Mouse (Mus musculus): ENCODE data around the gene Ncapg. TPM values are rescaled to one million over a fixed set of nuclear protein-coding genes. Genes with fewer than 3 reads are reported as not detected.

Gene Ncapg
- polyA plus RNA-seq, 1 experiment = 38.4 TPM

DNA sequence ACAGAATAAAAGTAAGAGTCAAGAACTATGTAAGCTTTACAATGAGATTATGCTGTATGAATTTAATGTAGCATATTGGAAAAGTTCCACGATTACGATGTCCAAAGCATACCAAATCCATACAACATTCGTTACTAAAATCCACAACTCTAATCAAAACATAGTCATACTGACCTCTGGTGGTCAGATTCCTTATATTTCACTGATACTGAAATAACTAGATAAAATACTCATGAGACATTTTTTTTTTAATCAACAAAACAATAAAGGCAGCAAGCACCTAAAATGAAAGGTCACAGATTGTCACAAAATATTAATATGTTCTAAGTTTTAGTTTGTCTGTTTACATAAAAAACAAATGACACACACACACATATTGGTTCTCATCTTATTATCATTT is 1.4 kb upstream of the Ncapg start:
- Histone ChIP-seq H3K27ac (ENCODE audit: insufficient read depth, low read length) (no peak overlapping the region), H3K4me3 (ENCODE audit: insufficient read depth, low read length) (peak overlapping the region; percentile 88; the same call in 1 of the 2 replicates), H3K4me1 (ENCODE audit: control insufficient read depth, insufficient read depth, low read length) (no peaks in the 10 kb centered on the region)
- TF ChIP-seq CTCF (IDR thresholded peaks at IDR 0.05; ENCODE audit: borderline replicate concordance, insufficient read depth, low read length) (no peak), POLR2A (IDR thresholded peaks at IDR 0.05; ENCODE audit: low read depth, low read length) (no peak)

DNA sequence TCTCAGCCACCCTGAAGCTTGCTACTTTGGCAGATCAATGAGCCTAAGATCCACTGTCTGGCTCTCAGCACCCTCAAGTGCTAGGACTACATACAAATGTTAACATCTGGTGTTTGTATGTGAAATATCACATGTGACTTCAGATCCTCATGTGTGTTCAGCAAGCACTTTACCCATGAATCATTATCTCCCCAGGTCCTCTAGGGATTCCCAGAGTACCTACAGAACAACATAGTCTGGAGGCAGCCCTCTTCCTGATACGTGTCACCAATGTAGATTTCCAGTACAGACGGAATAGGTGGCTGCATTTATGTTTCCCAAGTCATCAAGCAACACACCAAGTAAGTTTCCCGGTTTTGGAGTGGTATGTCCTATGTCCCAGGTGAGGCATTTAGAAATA is 888 bp upstream of the Ncapg start:
- no peak for TF ChIP-seq POLR2A (IDR thresholded peaks at IDR 0.05; ENCODE audit: low read depth, low read length)
- no peak for TF ChIP-seq CTCF (IDR thresholded peaks at IDR 0.05; ENCODE audit: borderline replicate concordance, insufficient read depth, low read length)
- peak overlapping the region; percentile 38 for H3K27ac ChIP-seq (ENCODE audit: insufficient read depth, low read length)

DNA sequence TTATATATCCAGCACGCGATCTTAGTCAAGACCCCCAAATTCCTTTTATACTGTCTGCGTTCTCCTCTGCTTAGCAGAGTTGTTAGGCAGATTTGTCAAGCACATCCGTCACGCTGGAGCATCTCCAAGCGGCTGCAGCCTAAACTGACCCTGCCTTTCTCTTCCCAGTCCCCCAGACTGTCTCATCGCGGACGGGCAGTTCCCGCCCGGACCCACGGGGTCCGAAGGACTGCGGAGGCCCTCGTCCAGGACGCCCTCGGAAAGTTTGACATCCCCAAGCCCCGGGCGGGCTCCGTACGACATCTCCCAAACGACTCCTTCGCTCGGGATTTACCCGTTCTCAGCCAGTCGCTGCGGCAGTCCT is 503 bp upstream of the Ncapg start:
- Histone ChIP-seq H3K4me3 (ENCODE audit: insufficient read depth, low read length) (peak overlapping the region; percentile 88), H3K27ac (ENCODE audit: insufficient read depth, low read length) (peak overlapping the region; percentile 38), H3K4me1 (ENCODE audit: control insufficient read depth, insufficient read depth, low read length) (no peaks in the 10 kb centered on the region)
- no peak for TF ChIP-seq CTCF (IDR thresholded peaks at IDR 0.05; ENCODE audit: borderline replicate concordance, insufficient read depth, low read length)
- no peak for TF ChIP-seq POLR2A (IDR thresholded peaks at IDR 0.05; ENCODE audit: low read depth, low read length)

More for the DNA sequence above, 888 bp upstream of the Ncapg start:
- H3K4me1 ChIP-seq (ENCODE audit: control insufficient read depth, insufficient read depth, low read length) = no peaks in the 10 kb centered on the region
- H3K4me3 ChIP-seq (ENCODE audit: insufficient read depth, low read length) = peak overlapping the region; percentile 88

DNA sequence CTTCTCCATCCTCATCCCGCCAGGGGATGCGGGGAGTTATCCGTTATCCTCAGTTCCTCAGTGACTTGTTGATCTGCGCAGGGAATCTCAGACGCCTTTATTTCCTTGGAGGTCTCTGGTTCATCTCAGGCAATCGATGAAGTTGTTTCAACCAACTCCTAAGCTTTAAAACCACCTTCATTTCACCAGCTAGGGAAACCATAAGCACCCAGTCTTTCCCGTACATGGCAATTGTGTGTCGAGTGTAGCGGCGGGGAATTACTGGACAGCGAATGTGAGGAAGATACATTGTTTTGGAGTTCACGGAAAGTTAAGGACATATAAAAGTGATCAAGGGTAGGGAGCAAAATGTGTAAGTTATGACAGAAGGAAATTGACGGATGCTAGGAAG is 556 bp downstream of the Ncapg start:
- Histone ChIP-seq H3K27ac (ENCODE audit: insufficient read depth, low read length) (no peak overlapping the region; the same call in 1 of the 2 replicates), H3K4me1 (ENCODE audit: control insufficient read depth, insufficient read depth, low read length) (no peaks in the 10 kb centered on the region), H3K4me3 (ENCODE audit: insufficient read depth, low read length) (peak overlapping the region; percentile 88)
- no peak for TF ChIP-seq POLR2A (IDR thresholded peaks at IDR 0.05; ENCODE audit: low read depth, low read length)
- TF ChIP-seq CTCF (IDR thresholded peaks at IDR 0.05; ENCODE audit: borderline replicate concordance, insufficient read depth, low read length) = no peak

DNA sequence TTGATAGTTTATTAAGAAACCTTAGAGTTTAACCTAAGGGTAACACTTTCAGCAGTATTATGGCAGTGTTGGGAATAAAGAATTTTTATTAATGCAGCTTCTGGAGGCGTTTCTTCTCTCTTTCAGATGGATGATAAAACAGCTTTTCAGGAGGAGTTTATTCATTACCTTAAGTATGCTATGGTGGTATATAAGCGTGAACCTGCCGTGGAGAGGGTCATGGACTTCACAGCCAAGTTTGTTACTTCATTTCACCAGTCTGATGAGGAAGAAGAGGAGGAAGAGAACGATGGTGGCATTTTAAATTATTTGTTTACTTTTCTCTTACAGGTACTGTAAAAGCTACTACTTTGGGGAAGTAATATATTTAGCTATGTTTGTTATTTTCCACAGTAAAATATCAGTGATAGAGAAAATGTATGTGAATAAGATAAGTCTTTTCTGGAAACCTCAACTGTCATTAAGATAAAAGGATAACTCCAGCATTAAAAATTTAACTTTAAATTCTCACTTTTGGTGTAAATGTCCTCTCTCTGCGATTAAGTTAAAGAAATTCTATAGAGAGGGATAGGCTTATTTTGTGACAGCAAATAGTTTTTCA is 1.3 kb downstream of the Ncapg start:
- H3K4me3 ChIP-seq (ENCODE audit: insufficient read depth, low read length) = no peak overlapping the region
- H3K4me1 ChIP-seq (ENCODE audit: control insufficient read depth, insufficient read depth, low read length) = no peaks in the 10 kb centered on the region
- TF ChIP-seq CTCF (IDR thresholded peaks at IDR 0.05; ENCODE audit: borderline replicate concordance, insufficient read depth, low read length) (no peak), POLR2A (IDR thresholded peaks at IDR 0.05; ENCODE audit: low read depth, low read length) (no peak)
- no peak overlapping the region for H3K27ac ChIP-seq (ENCODE audit: insufficient read depth, low read length)

DNA sequence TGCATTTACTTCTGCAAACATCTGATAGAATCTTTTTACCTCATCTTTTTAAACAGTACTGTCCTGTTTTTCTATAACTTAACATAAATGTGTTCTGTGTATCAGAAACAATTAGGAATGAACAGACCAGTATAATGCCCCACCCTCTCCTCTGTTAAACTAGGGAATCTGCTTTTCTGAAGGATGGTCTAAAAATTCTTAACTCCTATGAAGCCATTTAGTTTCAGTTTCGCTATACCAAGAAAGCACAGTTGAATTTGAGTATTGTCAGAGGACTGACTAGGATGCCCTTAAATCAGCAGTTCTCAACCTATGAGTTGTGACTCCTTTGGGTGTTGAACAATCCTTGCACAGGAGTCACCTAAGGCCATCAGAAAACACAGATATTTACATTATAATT is 5.3 kb downstream of the Ncapg start:
- no peak overlapping the region for H3K4me3 ChIP-seq (ENCODE audit: insufficient read depth, low read length)
- TF ChIP-seq CTCF (IDR thresholded peaks at IDR 0.05; ENCODE audit: borderline replicate concordance, insufficient read depth, low read length) = no peak
- no peak for TF ChIP-seq POLR2A (IDR thresholded peaks at IDR 0.05; ENCODE audit: low read depth, low read length)

DNA sequence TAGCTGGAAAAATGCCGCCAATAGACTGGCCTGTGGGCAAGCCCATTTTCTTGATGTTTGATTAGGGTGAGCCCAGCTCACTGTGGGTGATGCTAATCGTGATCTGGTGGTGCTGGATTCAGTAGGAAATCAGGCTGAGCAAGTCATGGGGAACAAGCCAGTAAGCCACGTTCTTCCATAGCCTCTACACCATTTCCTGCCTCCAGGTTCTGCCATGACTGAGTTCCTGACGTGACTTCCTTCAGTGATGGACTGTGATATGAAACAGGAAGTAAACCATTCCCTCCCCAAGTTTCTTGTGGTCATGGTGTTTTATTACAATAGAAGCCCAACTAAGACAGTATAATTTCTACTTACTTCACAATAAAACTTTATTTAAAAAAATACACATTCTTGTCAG is 7.9 kb downstream of the Ncapg start:
- no peaks in the 10 kb centered on the region for H3K4me1 ChIP-seq (ENCODE audit: control insufficient read depth, insufficient read depth, low read length)
- no peak for TF ChIP-seq CTCF (IDR thresholded peaks at IDR 0.05; ENCODE audit: borderline replicate concordance, insufficient read depth, low read length)
- no peak for TF ChIP-seq POLR2A (IDR thresholded peaks at IDR 0.05; ENCODE audit: low read depth, low read length)
- no peak overlapping the region for H3K27ac ChIP-seq (ENCODE audit: insufficient read depth, low read length)
- H3K4me3 ChIP-seq (ENCODE audit: insufficient read depth, low read length) = no peak overlapping the region

More for the DNA sequence above, 5.3 kb downstream of the Ncapg start:
- Histone ChIP-seq H3K27ac (ENCODE audit: insufficient read depth, low read length) (no peak overlapping the region), H3K4me1 (ENCODE audit: control insufficient read depth, insufficient read depth, low read length) (no peaks in the 10 kb centered on the region)

DNA sequence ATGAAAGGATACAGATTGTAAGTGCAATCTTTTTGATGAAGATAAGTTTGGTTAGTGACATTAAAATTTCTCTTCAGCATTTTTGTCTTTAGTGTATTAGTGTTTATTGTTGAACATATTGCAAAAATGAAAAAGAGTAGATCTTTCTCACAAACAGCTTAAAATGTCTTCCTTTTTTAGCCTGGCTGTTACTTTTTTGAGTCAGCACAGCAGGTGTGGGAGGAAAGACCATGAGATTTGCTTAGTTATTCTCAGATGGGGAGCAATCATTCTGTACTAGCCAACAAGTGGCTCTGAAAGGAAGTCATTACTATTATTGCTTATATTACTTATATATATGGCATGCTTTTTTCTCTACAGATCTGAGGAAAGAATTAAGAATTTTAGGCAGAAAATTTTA is 10.2 kb downstream of the Ncapg start:
- Histone ChIP-seq H3K4me3 (ENCODE audit: insufficient read depth, low read length) (no peak overlapping the region), H3K4me1 (ENCODE audit: control insufficient read depth, insufficient read depth, low read length) (no peaks in the 10 kb centered on the region), H3K27ac (ENCODE audit: insufficient read depth, low read length) (no peak overlapping the region)
- TF ChIP-seq CTCF (IDR thresholded peaks at IDR 0.05; ENCODE audit: borderline replicate concordance, insufficient read depth, low read length) (no peak), POLR2A (IDR thresholded peaks at IDR 0.05; ENCODE audit: low read depth, low read length) (no peak)

DNA sequence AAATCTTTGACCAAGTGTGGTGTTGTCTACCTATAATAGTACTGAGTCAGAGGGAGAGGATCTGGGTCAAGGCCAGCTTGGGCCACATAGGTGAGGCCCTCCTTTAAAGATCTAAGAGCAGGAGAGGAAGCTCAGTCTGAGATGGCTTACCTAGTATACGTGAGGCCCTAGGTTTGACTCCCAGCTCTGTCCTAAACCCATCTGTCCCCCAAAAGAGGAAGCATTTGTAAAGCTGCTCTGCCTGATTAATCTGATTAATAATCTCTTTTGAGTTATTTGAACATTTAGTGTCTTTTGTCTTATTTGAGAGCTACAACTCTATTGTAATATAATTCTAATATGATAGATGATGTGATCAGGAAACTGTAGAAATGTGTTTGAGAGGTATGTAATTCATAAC is 13.7 kb downstream of the Ncapg start:
- Histone ChIP-seq H3K4me1 (ENCODE audit: control insufficient read depth, insufficient read depth, low read length) (no peaks in the 10 kb centered on the region), H3K4me3 (ENCODE audit: insufficient read depth, low read length) (no peak overlapping the region), H3K27ac (ENCODE audit: insufficient read depth, low read length) (no peak overlapping the region)
- TF ChIP-seq CTCF (IDR thresholded peaks at IDR 0.05; ENCODE audit: borderline replicate concordance, insufficient read depth, low read length) (no peak), POLR2A (IDR thresholded peaks at IDR 0.05; ENCODE audit: low read depth, low read length) (no peak)

DNA sequence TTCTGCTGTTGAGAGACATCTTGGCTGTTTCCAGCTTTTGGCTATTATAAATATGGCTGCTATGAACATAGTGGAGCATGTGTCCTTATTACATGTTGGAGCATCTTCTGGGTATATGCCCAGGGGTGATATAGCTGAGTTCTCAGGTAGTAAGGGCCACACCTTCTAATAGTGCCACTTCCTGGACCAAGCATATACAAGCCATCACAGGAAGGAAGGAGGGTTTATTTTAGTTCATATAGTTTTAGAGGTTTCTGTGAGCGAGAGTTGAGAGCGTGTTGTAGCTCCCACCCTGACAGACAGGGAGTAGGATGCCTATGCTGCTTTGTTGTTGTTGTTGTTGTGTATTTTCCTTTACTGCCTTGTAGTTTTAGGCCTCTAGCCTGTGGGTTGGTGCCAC is 15.5 kb downstream of the Ncapg start:
- H3K4me1 ChIP-seq (ENCODE audit: control insufficient read depth, insufficient read depth, low read length) = peaks cover 2% of the 10 kb centered on the region; the same call in 1 of the 2 replicates
- H3K27ac ChIP-seq (ENCODE audit: insufficient read depth, low read length) = no peak overlapping the region
- TF ChIP-seq POLR2A (IDR thresholded peaks at IDR 0.05; ENCODE audit: low read depth, low read length) (no peak), CTCF (IDR thresholded peaks at IDR 0.05; ENCODE audit: borderline replicate concordance, insufficient read depth, low read length) (no peak)
- H3K4me3 ChIP-seq (ENCODE audit: insufficient read depth, low read length) = no peak overlapping the region

Measured in embryonic fibroblast, embryonic 13.5 days (primary cell).